In genomic region chr10:95386527-95386926, GRCm38 (mm10) we compare ENCODE assay signal across 19 mouse cellular contexts. TPM values are rescaled to one million over a fixed set of nuclear protein-coding genes. Genes with fewer than 3 reads are reported as not detected.
DNase-seq lines count a peak whose midpoint lies in the region; ATAC-seq and TF ChIP-seq lines count a peak whose summit lies in the region.
"Had no signal": no experiment of that assay in that cellular context is flagged by ENCODE, and none has a peak within 500 bp of the region (broad histone marks: within the 10 kb centered on the region; RNA-seq: fewer than 3 reads in every experiment).

No protein-coding gene starts in this region.

- TF ChIP-seq CTCF in lung, embryonic 14.5 days (IDR thresholded peaks at IDR 0.05; ENCODE audit: low read depth): no peak
- TF ChIP-seq CTCF in CH12.LX (conservative IDR thresholded peaks at IDR 0.05 in 1 of 2, IDR thresholded peaks at IDR 0.05 in 1 of 2; ENCODE audit: low read depth in 2 of 2, low read length in 2 of 2) (no peak), E14TG2a.4 (conservative IDR thresholded peaks at IDR 0.05; ENCODE audit: low read length) (no peak)

- intact Hi-C loops in left cerebral cortex, postnatal 10 days (cut with DNase I): no loop called here

- peak overlapping the region; percentile 84 for H3K27ac ChIP-seq in lung, embryonic 14.5 days (ENCODE audit: low read depth)
- H3K27ac ChIP-seq in CH12.LX (ENCODE audit: insufficient read depth, low read depth): no peak overlapping the region
- no peak overlapping the region for H3K27ac ChIP-seq in midbrain, embryonic 11.5 days (ENCODE audit: low read depth, low read length)
- H3K27ac ChIP-seq: forebrain, embryonic 15.5 days; heart, embryonic 10.5 days; hindbrain, embryonic 13.5 days; hindbrain, postnatal 0 days had no signal

- no peak overlapping the region for H3K9ac ChIP-seq in lung, embryonic 14.5 days
- H3K9ac ChIP-seq in CH12.LX (ENCODE audit: insufficient read depth, low read depth): no peak overlapping the region
- H3K9ac ChIP-seq in midbrain, embryonic 11.5 days (ENCODE audit: low read length): no peak overlapping the region
- H3K9ac ChIP-seq: forebrain, embryonic 15.5 days; hindbrain, embryonic 13.5 days had no signal

- TF ChIP-seq POLR2A in CH12.LX (IDR thresholded peaks at IDR 0.05; ENCODE audit: low read depth, low read length): no peak

- H3K4me2 ChIP-seq in lung, embryonic 14.5 days: no peak overlapping the region
- no peak overlapping the region for H3K4me2 ChIP-seq in CH12.LX (ENCODE audit: insufficient read depth, low read depth, poor library complexity, severe bottlenecking)
- no peak overlapping the region for H3K4me2 ChIP-seq in midbrain, embryonic 11.5 days
- H3K4me2 ChIP-seq: forebrain, embryonic 15.5 days; hindbrain, embryonic 13.5 days had no signal

- no peak for TF ChIP-seq EP300 in CH12.LX (IDR thresholded peaks at IDR 0.05; ENCODE audit: low read length)

- no peak overlapping the region for H3K4me3 ChIP-seq in lung, embryonic 14.5 days (ENCODE audit: low read depth, low read length)
- H3K4me3 ChIP-seq in CH12.LX (replicated peaks in 1 of 3; ENCODE audit: low read depth in 2 of 3, low read length in 2 of 3, poor library complexity in 1 of 3) (no peak overlapping the region), E14TG2a.4 (replicated peaks; ENCODE audit: low read length) (peak overlapping the region; percentile 37)
- no peak overlapping the region for H3K4me3 ChIP-seq in midbrain, embryonic 11.5 days (ENCODE audit: low read depth, low read length)
- H3K4me3 ChIP-seq: forebrain, embryonic 15.5 days; heart, embryonic 10.5 days; hindbrain, embryonic 13.5 days had no signal

- dilution Hi-C loops in CH12.LX (cut with MboI; ENCODE audit: extremely low pct_ligation_motif_present, extremely low pct_unique_long_range_greater_than_20kb, low sequenced_read_pairs): no loop called here

- no peaks in the 10 kb centered on the region for H3K36me3 ChIP-seq in lung, embryonic 14.5 days (ENCODE audit: insufficient read depth)
- H3K36me3 ChIP-seq in CH12.LX (replicated peaks in 1 of 2; ENCODE audit: control insufficient read depth in 1 of 2, insufficient read depth in 1 of 2, low read length in 1 of 2) (no peaks in the 10 kb centered on the region), E14TG2a.4 (ENCODE audit: insufficient read depth, low read length) (peaks cover 33% of the 10 kb centered on the region)
- H3K36me3 ChIP-seq in midbrain, embryonic 11.5 days (ENCODE audit: control insufficient read depth, insufficient read depth, low read length): no peaks in the 10 kb centered on the region
- H3K36me3 ChIP-seq: forebrain, embryonic 15.5 days; heart, embryonic 10.5 days; hindbrain, embryonic 13.5 days had no signal

- in situ Hi-C loops in CH12.LX (cut with MboI; ENCODE audit: low pct_ligation_motif_present, low pct_unique_long_range_greater_than_20kb, low sequenced_read_pairs): no loop called here

- no peaks in the 10 kb centered on the region for H3K79me2 ChIP-seq in CH12.LX (replicated peaks; ENCODE audit: control insufficient read depth, extremely low read depth, insufficient read depth, poor library complexity, severe bottlenecking)

- 86% methylated on average over 6 of the region's 6 CpGs for WGBS in lung, embryonic 14.5 days
- WGBS in midbrain, embryonic 11.5 days: 89% methylated on average over 6 of the region's 6 CpGs

- ATAC-seq in lung, embryonic 14.5 days (ENCODE audit: insufficient read depth): no peak
- no peak for ATAC-seq in midbrain, embryonic 11.5 days (ENCODE audit: low FRiP score)
- ATAC-seq: activated CD4-positive, CD25-positive, alpha-beta regulatory T cell, adult 4 months; forebrain, embryonic 15.5 days; hindbrain, postnatal 0 days had no signal

- TF ChIP-seq RAD21 in CH12.LX (IDR thresholded peaks at IDR 0.05; ENCODE audit: low read depth, low read length): no peak

- H3K9me3 ChIP-seq in lung, embryonic 14.5 days (ENCODE audit: low read depth, low read length): no peaks in the 10 kb centered on the region
- H3K9me3 ChIP-seq in CH12.LX (replicated peaks; ENCODE audit: low read length) (peaks cover under 1% of the 10 kb centered on the region), E14TG2a.4 (ENCODE audit: low read length) (peaks cover 3% of the 10 kb centered on the region)
- no peaks in the 10 kb centered on the region for H3K9me3 ChIP-seq in midbrain, embryonic 11.5 days (ENCODE audit: control insufficient read depth, low read length)
- H3K9me3 ChIP-seq: forebrain, embryonic 15.5 days; heart, embryonic 10.5 days; hindbrain, embryonic 13.5 days had no signal

- no peaks in the 10 kb centered on the region for H3K4me1 ChIP-seq in lung, embryonic 14.5 days (ENCODE audit: insufficient read depth)
- peaks cover 4 to 17% of the 10 kb centered on the region in 2 experiments; a peak in 3 of 4 replicates for H3K4me1 ChIP-seq in CH12.LX (ENCODE audit: control insufficient read depth in 1 of 2, insufficient read depth in 2 of 2)
- peaks cover 37% of the 10 kb centered on the region for H3K4me1 ChIP-seq in E14TG2a.4 (replicated peaks; ENCODE audit: low read depth, low read length)
- no peaks in the 10 kb centered on the region for H3K4me1 ChIP-seq in midbrain, embryonic 11.5 days (ENCODE audit: control insufficient read depth, insufficient read depth, low read length)
- H3K4me1 ChIP-seq: forebrain, embryonic 15.5 days; hindbrain, embryonic 13.5 days had no signal

- no peaks in the 10 kb centered on the region for H3K27me3 ChIP-seq in lung, embryonic 14.5 days (ENCODE audit: insufficient read depth, low read length)
- H3K27me3 ChIP-seq in CH12.LX (replicated peaks) (no peaks in the 10 kb centered on the region), E14TG2a.4 (ENCODE audit: insufficient read depth, low read length) (no peaks in the 10 kb centered on the region)
- H3K27me3 ChIP-seq in midbrain, embryonic 11.5 days (ENCODE audit: control insufficient read depth, insufficient read depth, low read length): no peaks in the 10 kb centered on the region
- H3K27me3 ChIP-seq: forebrain, embryonic 15.5 days; hindbrain, embryonic 13.5 days had no signal

- DNase-seq in lung, embryonic 14.5 days: no peak
- DNase-seq in lung, adult 18-20 months: no peak
- no peak for DNase-seq in CH12.LX (ENCODE audit: extremely low read depth)
- DNase-seq in R1 (ENCODE audit: low read depth, low spot score): peak; percentile 52
- no peak for DNase-seq in left cerebral cortex, postnatal 10 days (ENCODE audit: extremely low spot score in 1 of 2, low spot score in 2 of 2)
- no peak for DNase-seq in layer of hippocampus, adult 18-20 months (ENCODE audit: low spot score in 2 of 2)
- no peak for DNase-seq in midbrain, embryonic 11.5 days (ENCODE audit: low spot score, missing footprints)
- DNase-seq: adrenal gland, postnatal 25 days; cerebellum, adult 18-20 months; cerebellum, adult 9-11 months; gastrocnemius, postnatal 36 days; heart, adult 18-20 months; heart, postnatal 10 days had no signal

TF ChIP-seq in CH12.LX, 34 proteins besides CTCF, POLR2A, EP300 and RAD21:
- TF ChIP-seq ZKSCAN1 (IDR thresholded peaks at IDR 0.05; ENCODE audit: borderline replicate concordance, low read depth, low read length) (no peak), ZMIZ1 (IDR thresholded peaks at IDR 0.05; ENCODE audit: low read depth, low read length) (no peak), MYC (IDR thresholded peaks at IDR 0.05; ENCODE audit: low read depth, low read length) (no peak), ZC3H11A (IDR thresholded peaks at IDR 0.05; ENCODE audit: low read depth, low read length) (no peak), ZNF384 (IDR thresholded peaks at IDR 0.05; ENCODE audit: low read depth, low read length) (no peak), SMC3 (IDR thresholded peaks at IDR 0.05; ENCODE audit: low read depth, low read length) (no peak), HCFC1 (IDR thresholded peaks at IDR 0.05; ENCODE audit: low read depth, low read length) (peak; percentile 75)
TF ChIP-seq in CH12.LX: peak in this region for 1.

RNA-seq across cellular contexts. Expression of gene Socs2, which starts 30.5 kb away (rescaled TPM):
- polyA plus RNA-seq in lung, embryonic 14.5 days (2014; fragmentation: Nextera tagmentation; extraction: Ambion mirVana): 124 and 129 TPM in 2 replicates
- total RNA-seq in CH12.LX (2012; rRNA removed) (7.8 and 8.1 TPM in 2 replicates), CH12.LX (2014; rRNA removed) (13.8 and 15.7 TPM in 2 replicates)
- 12.0 and 16.3 TPM in 2 replicates for polyA plus RNA-seq in CH12.LX (2012; ENCODE audit: insufficient read length, low read depth)
- 10 to 100 TPM; 55.9 to 61.8 TPM for total RNA-seq in left cerebral cortex, postnatal 10 days (2021)
- total RNA-seq in layer of hippocampus, adult 18-20 months (2021): 10 to 100 TPM; 30.6 to 32.9 TPM
- polyA plus RNA-seq in midbrain, embryonic 11.5 days (2014; fragmentation: Nextera tagmentation; extraction: Ambion mirVana): 28.8 and 30.5 TPM in 2 replicates
